Mouse (Mus musculus): Measurements from ENCODE around the gene Slc38a9.

- TF ChIP-seq CTCF (IDR thresholded peaks at IDR 0.05; ENCODE audit: extremely low read depth, insufficient read depth, low read length), result no peak
- TF ChIP-seq POLR2A (IDR thresholded peaks at IDR 0.05; ENCODE audit: extremely low read depth, insufficient read depth, low read length), result no peak
These were observed 36.9 kb upstream of the Slc38a9 start for GRCm38 (mm10) chr13:112623656-112624055.
